Mouse (Mus musculus) MEL (cell line): ENCODE measurements at regions not wholly inside any gene's neighbourhood (a gene's known extent, or its start where the extent isn't known, plus 50 kb on each side); places are given as distances from the start of the nearest gene placed in this dataset.

Experiments used
- DNase-seq: peaks from one replicate; pipeline ENCODE4 v3.0.0; 2011; ENCODE audit warnings: low read depth, low spot score
- H3K27ac ChIP-seq: 2 replicates; pipeline ENCODE4 v1.5.1; 2012; ENCODE audit warnings: low read depth, mild to moderate bottlenecking, control low read depth, low read length, moderate library complexity; ENCODE audit not compliant: control insufficient read depth
- H3K27me3 ChIP-seq, 2 experiments: fragments of 150-350 bp in 1 of 2; sonication (generic) in 1 of 2; 2 replicates each; pipeline ENCODE4 v1.6.1; 2012; ENCODE audit warnings: low read length in 2 of 2, mild to moderate bottlenecking in 2 of 2, improper control_type of control experiment in 1 of 2, moderate library complexity in 1 of 2; ENCODE audit not compliant: insufficient read depth in 2 of 2, control insufficient read depth in 1 of 2
- H3K36me3 ChIP-seq, 2 experiments: 2 replicates each; pipeline ENCODE4 v1.6.1; 2012 to 2014; ENCODE audit warnings: low read length in 2 of 2, improper control_type of control experiment in 1 of 2, inconsistent platforms in 1 of 2, mild to moderate bottlenecking in 1 of 2; ENCODE audit not compliant: insufficient read depth in 2 of 2, control insufficient read depth in 1 of 2
- H3K4me1 ChIP-seq, 2 experiments: fragments of 150-350 bp in 1 of 2; sonication (generic) in 1 of 2; 2 replicates each; pipeline ENCODE4 v1.6.1; 2012; ENCODE audit warnings: low read length in 2 of 2, improper control_type of control experiment in 1 of 2, mild to moderate bottlenecking in 1 of 2; ENCODE audit not compliant: insufficient read depth in 2 of 2, control insufficient read depth in 1 of 2
- H3K4me3 ChIP-seq, 2 experiments: fragments of 150-350 bp in 1 of 2; sonication (generic) in 1 of 2; 2 replicates each; pipeline ENCODE4 v1.5.1; 2012; ENCODE audit warnings: low read depth in 2 of 2, low read length in 2 of 2, mild to moderate bottlenecking in 2 of 2, moderate library complexity in 2 of 2, control low read depth in 1 of 2, improper control_type of control experiment in 1 of 2; ENCODE audit not compliant: control insufficient read depth in 1 of 2, insufficient read depth in 1 of 2
- H3K79me2 ChIP-seq: 2 replicates; pipeline ENCODE4 v1.6.1; 2012; ENCODE audit warnings: mild to moderate bottlenecking, low read length, moderate library complexity; ENCODE audit not compliant: control insufficient read depth, poor library complexity, insufficient read depth
- H3K9ac ChIP-seq: 2 replicates; pipeline ENCODE4 v1.6.1; 2012; ENCODE audit warnings: low read depth, mild to moderate bottlenecking, control low read depth, low read length, moderate library complexity; ENCODE audit not compliant: control insufficient read depth, poor library complexity, severe bottlenecking
- H3K9me3 ChIP-seq: fragments of 150-350 bp; sonication (generic); replicated peaks from 2 replicates; pipeline ENCODE4 v1.6.1; 2012; ENCODE audit warnings: mild to moderate bottlenecking, low read length, improper control_type of control experiment, moderate library complexity; ENCODE audit not compliant: insufficient read depth
- BHLHE40 ChIP-seq: IDR thresholded peaks from 2 replicates; pipeline ENCODE4 v1.6.1; 2012; ENCODE audit warnings: low read depth, mild to moderate bottlenecking, inconsistent platforms, low read length, improper control_type of control experiment, borderline replicate concordance
- E2F4 ChIP-seq: IDR thresholded peaks from 2 replicates; pipeline ENCODE4 v1.6.1; 2011; ENCODE audit warnings: low read depth, low read length, improper control_type of control experiment, borderline replicate concordance
- ELF1 ChIP-seq: IDR thresholded peaks from 2 replicates; pipeline ENCODE4 v1.6.1; 2014; ENCODE audit warnings: low read depth, mild to moderate bottlenecking, inconsistent platforms, low read length, improper control_type of control experiment, moderate library complexity
- GATA1 ChIP-seq: IDR thresholded peaks from 2 replicates; pipeline ENCODE4 v1.6.1; 2011; ENCODE audit warnings: low read depth, low read length, improper control_type of control experiment
- JUND ChIP-seq: IDR thresholded peaks from 2 replicates; pipeline ENCODE4 v1.6.1; 2011; ENCODE audit warnings: low read depth, mild to moderate bottlenecking, improper control_type of control experiment, low read length
- KAT2A ChIP-seq: conservative IDR thresholded peaks from 2 replicates; pipeline ENCODE4 v1.6.1; 2012; ENCODE audit warnings: low read depth, low read length, improper control_type of control experiment, inconsistent platforms
- MAFK ChIP-seq: IDR thresholded peaks from 2 replicates; pipeline ENCODE4 v1.6.1; 2011; ENCODE audit warnings: low read depth, mild to moderate bottlenecking, low read length, improper control_type of control experiment, borderline replicate concordance
- MAZ ChIP-seq: IDR thresholded peaks from 2 replicates; pipeline ENCODE4 v1.6.1; 2012; ENCODE audit warnings: low read depth, mild to moderate bottlenecking, inconsistent platforms, low read length, improper control_type of control experiment
- MEF2A ChIP-seq: IDR thresholded peaks from 2 replicates; pipeline ENCODE4 v1.6.1; 2014; ENCODE audit warnings: low read depth, mild to moderate bottlenecking, inconsistent platforms, low read length, improper control_type of control experiment; ENCODE audit not compliant: poor library complexity, insufficient replicate concordance, severe bottlenecking; ENCODE audit errors: extremely low read depth
- MXI1 ChIP-seq: IDR thresholded peaks from 2 replicates; pipeline ENCODE4 v1.6.1; 2011; ENCODE audit warnings: mild to moderate bottlenecking, low read depth, low read length, improper control_type of control experiment
- MYB ChIP-seq: IDR thresholded peaks from 2 replicates; pipeline ENCODE4 v1.6.1; 2011; ENCODE audit warnings: mild to moderate bottlenecking, low read depth, low read length, improper control_type of control experiment
- MYC ChIP-seq: IDR thresholded peaks from 2 replicates; pipeline ENCODE4 v1.6.1; 2011; ENCODE audit warnings: low read depth, mild to moderate bottlenecking, low read length, improper control_type of control experiment, moderate library complexity
- POLR2A ChIP-seq, 2 experiments: IDR thresholded peaks; 2 replicates each; pipeline ENCODE4 v1.6.1; 2011 to 2012; ENCODE audit warnings: low read length in 2 of 2, mild to moderate bottlenecking in 2 of 2, control low read depth in 1 of 2, improper control_type of control experiment in 1 of 2, low read depth in 1 of 2, moderate library complexity in 1 of 2; ENCODE audit not compliant: control insufficient read depth in 1 of 2, insufficient read depth in 1 of 2, poor library complexity in 1 of 2
- POLR2AphosphoS5 ChIP-seq: IDR thresholded peaks from 2 replicates; pipeline ENCODE4 v1.6.1; 2012; ENCODE audit warnings: low read depth, borderline replicate concordance, mild to moderate bottlenecking, inconsistent platforms, low read length, moderate library complexity, mixed read lengths
- RCOR1 ChIP-seq: IDR thresholded peaks from 2 replicates; pipeline ENCODE4 v1.6.1; 2012; ENCODE audit warnings: low read depth, mild to moderate bottlenecking, inconsistent platforms, low read length, improper control_type of control experiment
- SMC3 ChIP-seq: IDR thresholded peaks from 2 replicates; pipeline ENCODE4 v1.6.1; 2011; ENCODE audit warnings: low read depth, low read length, improper control_type of control experiment
- TAL1 ChIP-seq: IDR thresholded peaks from 2 replicates; pipeline ENCODE4 v1.6.1; 2012; ENCODE audit warnings: mild to moderate bottlenecking, inconsistent platforms, low read length, moderate library complexity, mixed read lengths
- USF1 ChIP-seq: IDR thresholded peaks from 2 replicates; pipeline ENCODE4 v1.6.1; 2014; ENCODE audit warnings: low read depth, mild to moderate bottlenecking, inconsistent platforms, low read length, improper control_type of control experiment, moderate library complexity
- USF2 ChIP-seq, 2 experiments: IDR thresholded peaks; 2 replicates each; pipeline ENCODE4 v1.6.1; 2011 to 2012; ENCODE audit warnings: improper control_type of control experiment in 2 of 2, low read length in 2 of 2, borderline replicate concordance in 1 of 2, inconsistent platforms in 1 of 2, low read depth in 1 of 2, mild to moderate bottlenecking in 1 of 2; ENCODE audit not compliant: insufficient read depth in 1 of 2
- ZMIZ1 ChIP-seq: IDR thresholded peaks from 2 replicates; pipeline ENCODE4 v1.6.1; 2012; ENCODE audit warnings: low read depth, mild to moderate bottlenecking, inconsistent platforms, low read length, improper control_type of control experiment, moderate library complexity
- ZNF384 ChIP-seq: IDR thresholded peaks from 2 replicates; pipeline ENCODE4 v1.6.1; 2012; ENCODE audit warnings: low read depth, mild to moderate bottlenecking, inconsistent platforms, low read length, improper control_type of control experiment

GRCm38 (mm10) chr16:86718982-86719771 lies 634.8 kb upstream of the N6amt1 start:
- Histone ChIP-seq H3K79me2 (no peaks in the 10 kb centered on the region), H3K27ac (no peak overlapping the region), H3K9ac (no peak overlapping the region), H3K36me3 (no peaks in the 10 kb centered on the region), H3K4me3 (no peak overlapping the region), H3K4me1 (no peaks in the 10 kb centered on the region), H3K9me3 (no peaks in the 10 kb centered on the region), H3K27me3 (no peaks in the 10 kb centered on the region)
- TF ChIP-seq MYC, result no peak
- no peak for TF ChIP-seq TAL1
- no peak for TF ChIP-seq BHLHE40
- TF ChIP-seq USF1, result no peak
- no peak for TF ChIP-seq ELF1
- TF ChIP-seq MXI1, result no peak
- no peak for TF ChIP-seq ZMIZ1
- TF ChIP-seq E2F4, result no peak
- no peak for TF ChIP-seq RCOR1
- TF ChIP-seq MEF2A, result no peak
- no peak for DNase-seq

- TF ChIP-seq MYB (no peak), SMC3 (no peak), POLR2A (IDR thresholded peaks at IDR 0.05; ENCODE audit: control insufficient read depth in 1 of 2, insufficient read depth in 1 of 2, low read depth in 1 of 2, low read length in 2 of 2, poor library complexity in 1 of 2) (no peak), E2F4 (no peak), GATA1 (no peak)
- no peak overlapping the region for H3K4me3 ChIP-seq
- DNase-seq, result no peak
Measured at GRCm38 (mm10) chr16:86718353-86718752, 635.6 kb upstream of the N6amt1 start.

GRCm38 (mm10) chr16:86701700-86702099 lies 652.3 kb upstream of the N6amt1 start:
- H3K79me2 ChIP-seq, result no peaks in the 10 kb centered on the region
- no peak overlapping the region for H3K27ac ChIP-seq
- H3K9ac ChIP-seq, result no peak overlapping the region
- no peaks in the 10 kb centered on the region for H3K9me3 ChIP-seq
- no peak overlapping the region for H3K4me3 ChIP-seq
- DNase-seq, result no peak
- TF ChIP-seq ZNF384, result no peak
- no peak for TF ChIP-seq USF2 (IDR thresholded peaks at IDR 0.05; ENCODE audit: borderline replicate concordance in 1 of 2, insufficient read depth in 1 of 2, low read depth in 1 of 2, low read length in 2 of 2)
- TF ChIP-seq RCOR1, result no peak
- TF ChIP-seq MAZ, result no peak
- no peak for TF ChIP-seq MAFK
- no peak for TF ChIP-seq POLR2AphosphoS5
- TF ChIP-seq JUND, result no peak
- no peak for TF ChIP-seq KAT2A
- H3K36me3 ChIP-seq, result no peaks in the 10 kb centered on the region
- H3K4me1 ChIP-seq, result no peaks in the 10 kb centered on the region
- no peaks in the 10 kb centered on the region for H3K27me3 ChIP-seq

More at GRCm38 (mm10) chr16:86718353-86718752, 635.6 kb upstream of the N6amt1 start:
- Histone ChIP-seq H3K27ac (no peak overlapping the region), H3K4me1 (no peaks in the 10 kb centered on the region), H3K36me3 (no peaks in the 10 kb centered on the region), H3K27me3 (no peaks in the 10 kb centered on the region), H3K9ac (no peak overlapping the region), H3K9me3 (no peaks in the 10 kb centered on the region), H3K79me2 (no peaks in the 10 kb centered on the region)
